Mouse (Mus musculus) small intestine, adult 2 months (tissue): Measurements from ENCODE around the gene Rps11. TPM values are rescaled to one million over a fixed set of nuclear protein-coding genes. Genes with fewer than 3 reads are reported as not detected.
"Not testable (repeated sequence)": the region's sequence is repeated elsewhere in the genome, so short reads cannot be mapped to it uniquely, and the experiment has no call there.

Experiments used
- H3K27ac ChIP-seq: fragments of 200-500 bp; 2 replicates; pipeline ENCODE4 v1.5.1; 2012; ENCODE audit warnings: low read depth, low read length, control low read depth, inconsistent platforms; ENCODE audit not compliant: insufficient read depth
- H3K27me3 ChIP-seq: fragments of 200-500 bp; 2 replicates; pipeline ENCODE4 v1.6.1; 2012; ENCODE audit warnings: mild to moderate bottlenecking, moderate library complexity, low read length, inconsistent platforms; ENCODE audit not compliant: control insufficient read depth, insufficient read depth
- H3K36me3 ChIP-seq: fragments of 200-500 bp; 2 replicates; pipeline ENCODE4 v1.6.1; 2012; ENCODE audit warnings: mild to moderate bottlenecking, low read length, control low read depth, inconsistent platforms; ENCODE audit not compliant: control insufficient read depth, insufficient read depth
- H3K4me1 ChIP-seq: fragments of 200-500 bp; 2 replicates; pipeline ENCODE4 v1.6.1; 2012; ENCODE audit warnings: low read length, inconsistent platforms, mixed read lengths; ENCODE audit not compliant: control insufficient read depth, insufficient read depth, insufficient read length
- H3K4me3 ChIP-seq: fragments of 200-500 bp; 2 replicates; pipeline ENCODE4 v1.5.1; 2012; ENCODE audit warnings: low read depth, mild to moderate bottlenecking, control low read depth, inconsistent platforms, low read length, moderate library complexity
- CTCF ChIP-seq: fragments of 200-500 bp; IDR thresholded peaks from 2 replicates; pipeline ENCODE4 v1.5.1; 2012; ENCODE audit warnings: low read depth, mild to moderate bottlenecking, control low read depth, inconsistent platforms, low read length, moderate library complexity, mixed read lengths; ENCODE audit not compliant: insufficient replicate concordance, insufficient read length; ENCODE audit errors: extremely low read depth
- POLR2A ChIP-seq: fragments of 200-500 bp; IDR thresholded peaks from 2 replicates; pipeline ENCODE4 v1.6.1; 2012; ENCODE audit warnings: low read depth, mild to moderate bottlenecking, control low read depth, inconsistent platforms, low read length, moderate library complexity
- WGBS: fragments of 180-500 bp; shearing (Covaris S2); methylation state at CpG from one replicate; pipeline ENCODE4 v1.1.7; 2018; 5-methylcytosine and 5-hydroxymethylcytosine counted together
- polyA plus RNA-seq: library from polyadenylated mRNA; depleted of rRNA; stranded (reverse); fragments of >200 nt; gene quantifications from 2 replicates; pipeline ENCODE4 v1.2.3, GENCODE M21; 2012; rRNA removed

Rps11 gene
- 159 and 207 TPM in 2 replicates for polyA plus RNA-seq

GRCm38 (mm10) chr7:45124224-45125143, at the start of gene Rps11:
Gene Rps11, minus strand, starts transcription at chr7:45124439.
- H3K4me3 ChIP-seq: peak within 1 kb of the TSS; percentile 69
- H3K4me1 ChIP-seq: peaks cover 20% of the 10 kb centered on the region; the same call in 1 of the 2 replicates
- TF ChIP-seq CTCF: no peak
- peak; percentile 51; the same call in 1 of the 2 replicates for TF ChIP-seq POLR2A
- H3K27ac ChIP-seq: peak within 1 kb of the TSS; percentile 75
- H3K27me3 ChIP-seq: no peaks in the 10 kb centered on the region
- under 1% methylated on average over 59 of the region's 59 CpGs for WGBS
- peaks cover 49% of the 10 kb centered on the region for H3K36me3 ChIP-seq

- H3K27ac ChIP-seq, H3K4me1 ChIP-seq, H3K36me3 ChIP-seq, H3K4me3 ChIP-seq: not testable (repeated sequence)
- H3K27me3 ChIP-seq: peaks cover 66% of the 10 kb centered on the region
- WGBS: 53% methylated on average over 1 of the region's 1 CpGs
- peak; percentile 46; the same call in 1 of the 2 replicates for TF ChIP-seq CTCF
Observed at GRCm38 (mm10) chr7:45173772-45174171, 49.5 kb upstream of the Rps11 start.

- Histone ChIP-seq H3K36me3 (no peaks in the 10 kb centered on the region), H3K27me3 (peaks cover 66% of the 10 kb centered on the region), H3K27ac (no peak overlapping the region), H3K4me1 (0 out of 2 replicates have a peak, but pooled peaks cover 3% of the 10 kb centered on the region), H3K4me3 (no peak overlapping the region)
- 60% methylated on average over 7 of the region's 7 CpGs for WGBS
- TF ChIP-seq POLR2A (no peak), CTCF (peak; percentile 49; the same call in 1 of the 2 replicates)
Observed at GRCm38 (mm10) chr7:45172974-45173373, 48.7 kb upstream of the Rps11 start.

GRCm38 (mm10) chr7:45169495-45169894, 45.3 kb upstream of the Rps11 start:
- WGBS: 93% methylated on average over 3 of the region's 3 CpGs
- no peak overlapping the region for H3K4me3 ChIP-seq
- H3K36me3 ChIP-seq: no peaks in the 10 kb centered on the region
- H3K4me1 ChIP-seq: 0 out of 2 replicates have a peak, but pooled peaks cover 3% of the 10 kb centered on the region
- H3K27me3 ChIP-seq: peaks cover 61% of the 10 kb centered on the region
- H3K27ac ChIP-seq: no peak overlapping the region
- TF ChIP-seq POLR2A (no peak), CTCF (no peak)

GRCm38 (mm10) chr7:45168656-45169055, 44.4 kb upstream of the Rps11 start:
- TF ChIP-seq CTCF: no peak
- no peak for TF ChIP-seq POLR2A

GRCm38 (mm10) chr7:45167761-45168445, 43.7 kb upstream of the Rps11 start:
- H3K27me3 ChIP-seq: peaks cover 65% of the 10 kb centered on the region
- H3K27ac ChIP-seq: no peak overlapping the region
- H3K36me3 ChIP-seq: no peaks in the 10 kb centered on the region
- H3K4me1 ChIP-seq: 0 out of 2 replicates have a peak, but pooled peaks cover 3% of the 10 kb centered on the region
- 9% methylated on average over 19 of the region's 19 CpGs for WGBS
- TF ChIP-seq POLR2A: no peak
- TF ChIP-seq CTCF: no peak
- H3K4me3 ChIP-seq: no peak overlapping the region

More at GRCm38 (mm10) chr7:45168656-45169055, 44.4 kb upstream of the Rps11 start:
- WGBS: 12% methylated on average over 24 of the region's 24 CpGs
- Histone ChIP-seq H3K4me1 (0 out of 2 replicates have a peak, but pooled peaks cover 3% of the 10 kb centered on the region), H3K36me3 (no peaks in the 10 kb centered on the region), H3K4me3 (no peak overlapping the region), H3K27me3 (peaks cover 65% of the 10 kb centered on the region), H3K27ac (no peak overlapping the region)
